ENCODE assay signal across 15 mouse cellular contexts in genomic region chr1:105977446-105978094, GRCm38 (mm10). TPM values are rescaled to one million over a fixed set of nuclear protein-coding genes. Genes with fewer than 3 reads are reported as not detected.
A peak's percentile ranks its signal among the peaks of the same experiment; 100 is the strongest.
DNase-seq lines count a peak whose midpoint lies in the region; ATAC-seq and TF ChIP-seq lines count a peak whose summit lies in the region.
"Had no signal": no experiment of that assay in that cellular context is flagged by ENCODE, and none has a peak within 500 bp of the region (broad histone marks: within the 10 kb centered on the region; RNA-seq: fewer than 3 reads in every experiment).

No protein-coding gene starts in this region.

- no peak overlapping the region for H3K9ac ChIP-seq in midbrain, embryonic 11.5 days (ENCODE audit: low read length)
- no peak overlapping the region for H3K9ac ChIP-seq in kidney, embryonic 16.5 days (replicated peaks; ENCODE audit: low read length)
- no peak overlapping the region for H3K9ac ChIP-seq in liver, embryonic 14.5 days (replicated peaks)
- H3K9ac ChIP-seq: hindbrain, embryonic 13.5 days; midbrain, embryonic 13.5 days had no signal

- 94% methylated on average over 7 of the region's 7 CpGs for WGBS in midbrain, embryonic 11.5 days
- 95% methylated on average over 7 of the region's 7 CpGs for WGBS in midbrain, embryonic 10.5 days
- 76% methylated on average over 7 of the region's 7 CpGs for WGBS in kidney, embryonic 16.5 days
- 70% methylated on average over 7 of the region's 7 CpGs for WGBS in liver, embryonic 14.5 days (ENCODE audit: insufficient replicate concordance)
- WGBS in heart, embryonic 10.5 days = 90% methylated on average over 7 of the region's 7 CpGs

- no peaks in the 10 kb centered on the region for H3K27me3 ChIP-seq in midbrain, embryonic 11.5 days (ENCODE audit: control insufficient read depth, insufficient read depth, low read length)
- no peaks in the 10 kb centered on the region for H3K27me3 ChIP-seq in midbrain, embryonic 10.5 days (ENCODE audit: low read depth, poor library complexity, severe bottlenecking)
- H3K27me3 ChIP-seq in kidney, embryonic 16.5 days (ENCODE audit: insufficient read depth, low read length) = no peaks in the 10 kb centered on the region
- no peaks in the 10 kb centered on the region for H3K27me3 ChIP-seq in liver, embryonic 14.5 days (ENCODE audit: control insufficient read depth, insufficient read depth, low read length)
- no peaks in the 10 kb centered on the region for H3K27me3 ChIP-seq in heart, embryonic 10.5 days (ENCODE audit: insufficient read depth, poor library complexity, severe bottlenecking)
- H3K27me3 ChIP-seq: hindbrain, embryonic 13.5 days; midbrain, embryonic 13.5 days had no signal

- TF ChIP-seq EP300 in liver, embryonic 14.5 days (IDR thresholded peaks at IDR 0.05; ENCODE audit: low read depth) = no peak

- H3K9me3 ChIP-seq in midbrain, embryonic 11.5 days (ENCODE audit: control insufficient read depth, low read length) = no peaks in the 10 kb centered on the region
- no peaks in the 10 kb centered on the region for H3K9me3 ChIP-seq in midbrain, embryonic 10.5 days (replicated peaks)
- H3K9me3 ChIP-seq in kidney, embryonic 16.5 days (ENCODE audit: low read length) = peaks cover 4% of the 10 kb centered on the region; the same call in 1 of the 2 replicates
- H3K9me3 ChIP-seq in liver, embryonic 14.5 days (ENCODE audit: control insufficient read depth, low read length) = no peaks in the 10 kb centered on the region
- no peaks in the 10 kb centered on the region for H3K9me3 ChIP-seq in heart, embryonic 10.5 days
- H3K9me3 ChIP-seq: hindbrain, embryonic 13.5 days; midbrain, embryonic 13.5 days had no signal

- peak; percentile 4 for DNase-seq in midbrain, embryonic 11.5 days (ENCODE audit: low spot score, missing footprints)
- no peak for DNase-seq in midbrain, embryonic 10.5 days (ENCODE audit: low spot score)
- DNase-seq in liver, embryonic 14.5 days (ENCODE audit: low read depth in 3 of 3, low spot score in 3 of 3) = no peak
- DNase-seq in heart, embryonic 10.5 days (ENCODE audit: low spot score) = no peak
- DNase-seq in cerebellum, postnatal 10 days = no peak
- DNase-seq: cerebellum, adult 9-11 months; gastrocnemius, postnatal 14 days; heart, postnatal 10 days; layer of hippocampus, postnatal 36 days; lung, adult 18-20 months; thymus, postnatal 4 days had no signal

- no peaks in the 10 kb centered on the region for H3K4me1 ChIP-seq in midbrain, embryonic 11.5 days (ENCODE audit: control insufficient read depth, insufficient read depth, low read length)
- no peaks in the 10 kb centered on the region for H3K4me1 ChIP-seq in midbrain, embryonic 10.5 days
- peaks cover 12% of the 10 kb centered on the region; the same call in 1 of the 2 replicates for H3K4me1 ChIP-seq in kidney, embryonic 16.5 days (ENCODE audit: insufficient read depth, low read length)
- H3K4me1 ChIP-seq in liver, embryonic 14.5 days (replicated peaks; ENCODE audit: control insufficient read depth in 2 of 2, insufficient read depth in 2 of 2, low read length in 1 of 2) = peaks cover 0 to 12% of the 10 kb centered on the region in 2 experiments; a peak in 2 of 4 replicates
- H3K4me1 ChIP-seq in heart, embryonic 10.5 days = peaks cover 23% of the 10 kb centered on the region
- H3K4me1 ChIP-seq: hindbrain, embryonic 13.5 days; midbrain, embryonic 13.5 days had no signal

- TF ChIP-seq CTCF in liver, embryonic 14.5 days (IDR thresholded peaks at IDR 0.05; ENCODE audit: low read depth) = no peak

- no peaks in the 10 kb centered on the region for H3K36me3 ChIP-seq in midbrain, embryonic 11.5 days (ENCODE audit: control insufficient read depth, insufficient read depth, low read length)
- no peaks in the 10 kb centered on the region for H3K36me3 ChIP-seq in midbrain, embryonic 10.5 days
- H3K36me3 ChIP-seq in kidney, embryonic 16.5 days (ENCODE audit: insufficient read depth, low read length) = 0 out of 2 replicates have a peak, but pooled peaks cover 4% of the 10 kb centered on the region
- no peaks in the 10 kb centered on the region for H3K36me3 ChIP-seq in liver, embryonic 14.5 days (replicated peaks; ENCODE audit: control insufficient read depth, insufficient read depth, low read depth)
- peaks cover 4% of the 10 kb centered on the region; the same call in 1 of the 2 replicates for H3K36me3 ChIP-seq in heart, embryonic 10.5 days
- H3K36me3 ChIP-seq: hindbrain, embryonic 13.5 days; midbrain, embryonic 13.5 days had no signal

- no peak for ATAC-seq in midbrain, embryonic 11.5 days (ENCODE audit: low FRiP score)
- peak; percentile 49; the same call in 1 of the 2 replicates for ATAC-seq in kidney, embryonic 16.5 days (ENCODE audit: low FRiP score, low TSS enrichment)
- peak; percentile 54 for ATAC-seq in liver, embryonic 14.5 days (ENCODE audit: insufficient read depth)
- ATAC-seq in megakaryocyte progenitor cell, adult 5-6 weeks (replicated peaks; ENCODE audit: poor library complexity) = no peak
- ATAC-seq: midbrain, embryonic 13.5 days had no signal

- no peak overlapping the region for H3K4me2 ChIP-seq in midbrain, embryonic 11.5 days
- H3K4me2 ChIP-seq in kidney, embryonic 16.5 days (replicated peaks; ENCODE audit: low read depth, low read length) = no peak overlapping the region
- no peak overlapping the region for H3K4me2 ChIP-seq in liver, embryonic 14.5 days (ENCODE audit: low read depth)
- H3K4me2 ChIP-seq: hindbrain, embryonic 13.5 days; midbrain, embryonic 13.5 days had no signal

- H3K27ac ChIP-seq in midbrain, embryonic 11.5 days (ENCODE audit: low read depth, low read length) = no peak overlapping the region
- H3K27ac ChIP-seq in midbrain, embryonic 10.5 days (replicated peaks) = no peak overlapping the region
- H3K27ac ChIP-seq in kidney, embryonic 16.5 days (ENCODE audit: low read length) = no peak overlapping the region; the same call in 1 of the 2 replicates
- no peak overlapping the region for H3K27ac ChIP-seq in liver, embryonic 14.5 days
- no peak overlapping the region for H3K27ac ChIP-seq in heart, embryonic 10.5 days
- H3K27ac ChIP-seq: hindbrain, embryonic 13.5 days; midbrain, embryonic 13.5 days had no signal

- no peak overlapping the region for H3K4me3 ChIP-seq in midbrain, embryonic 11.5 days (ENCODE audit: low read depth, low read length)
- H3K4me3 ChIP-seq in midbrain, embryonic 10.5 days = no peak overlapping the region
- no peak overlapping the region for H3K4me3 ChIP-seq in kidney, embryonic 16.5 days (ENCODE audit: low read length)
- no peak overlapping the region for H3K4me3 ChIP-seq in liver, embryonic 14.5 days (ENCODE audit: insufficient read depth in 1 of 2, low read depth in 2 of 2, low read length in 2 of 2)
- H3K4me3 ChIP-seq in heart, embryonic 10.5 days = no peak overlapping the region
- H3K4me3 ChIP-seq: hindbrain, embryonic 13.5 days; midbrain, embryonic 13.5 days had no signal

RNA-seq across cellular contexts. Expression of gene Zcchc2, which starts 12.6 kb away (rescaled TPM):
- 1.7 and 1.8 TPM in 2 replicates for polyA plus RNA-seq in midbrain, embryonic 11.5 days (2014; fragmentation: Nextera tagmentation; extraction: Ambion mirVana)
- 1.7 and 1.9 TPM in 2 replicates for polyA plus RNA-seq in midbrain, embryonic 10.5 days (2016; fragmentation: Nextera tagmentation; extraction: Ambion mirVana)
- polyA plus RNA-seq in kidney, embryonic 16.5 days (2015; fragmentation: Nextera tagmentation; extraction: Ambion mirVana) = 3.0 and 3.8 TPM in 2 replicates
- polyA plus RNA-seq in liver, embryonic 14.5 days (2012; rRNA removed) = 4.3 and 4.9 TPM in 2 replicates
- polyA plus RNA-seq in liver, embryonic 14.5 days (2014; fragmentation: Nextera tagmentation; extraction: Ambion mirVana) = 1.0 and 1.4 TPM in 2 replicates
- 1.8 and 2.4 TPM in 2 replicates for polyA plus RNA-seq in heart, embryonic 10.5 days (2016; fragmentation: Nextera tagmentation; extraction: Ambion mirVana)
- total RNA-seq in megakaryocyte progenitor cell, adult 5-6 weeks (2015) = 22.2 and 25.0 TPM in 2 replicates
- total RNA-seq in megakaryocyte progenitor cell, adult 5-6 weeks (2017) = 15.1 and 16.7 TPM in 2 replicates

Comparison
In these comparisons a context has a peak if more than half of its experiments do, and no peak if none do; other contexts are left out.
1. ATAC-seq: peak in kidney, embryonic 16.5 days (single experiment) and liver, embryonic 14.5 days (single experiment); none in midbrain, embryonic 11.5 days (single experiment) and megakaryocyte progenitor cell, adult 5-6 weeks (single experiment).